Mouse (Mus musculus) hindbrain, embryonic 11.5 days (tissue): ENCODE results near the gene Mis18a. TPM values are rescaled to one million over a fixed set of nuclear protein-coding genes. Genes with fewer than 3 reads are reported as not detected.

ENCODE experiments used
- ATAC-seq: fragments of 200-750 bp; cut with Nextera tagmentation; 2 replicates; pipeline ENCODE4 v1.8.0; 2017; ENCODE audit warnings: mild to moderate bottlenecking, moderate TSS enrichment, moderate library complexity; ENCODE audit not compliant: low FRiP score
- DNase-seq: peaks from one replicate; pipeline ENCODE4 v3.0.0-alpha.2; 2015; ENCODE audit warnings: low spot score
- H3K27ac ChIP-seq: fragments of 300-500 bp; sonication (generic); 2 replicates; pipeline ENCODE4 v1.5.1; 2014; ENCODE audit warnings: mild to moderate bottlenecking, low read depth, low read length
- H3K27me3 ChIP-seq: fragments of 300-500 bp; sonication (generic); 2 replicates; pipeline ENCODE4 v1.6.1; 2014; ENCODE audit warnings: mild to moderate bottlenecking, low read length, moderate library complexity, mixed read lengths; ENCODE audit not compliant: control insufficient read depth, insufficient read depth
- H3K36me3 ChIP-seq: fragments of 300-500 bp; sonication (generic); 2 replicates; pipeline ENCODE4 v1.6.1; 2014; ENCODE audit warnings: mild to moderate bottlenecking, low read length, moderate library complexity, mixed read lengths; ENCODE audit not compliant: control insufficient read depth, insufficient read depth
- H3K4me1 ChIP-seq: fragments of 300-500 bp; sonication (generic); replicated peaks from 2 replicates; pipeline ENCODE4 v1.6.1; 2014; ENCODE audit warnings: low read length, mixed read lengths; ENCODE audit not compliant: control insufficient read depth, insufficient read depth
- H3K4me2 ChIP-seq: fragments of 300-500 bp; sonication (generic); replicated peaks from 2 replicates; pipeline ENCODE4 v1.6.1; 2014; ENCODE audit warnings: mild to moderate bottlenecking, low read depth, low read length
- H3K4me3 ChIP-seq: fragments of 300-500 bp; sonication (generic); 2 replicates; pipeline ENCODE4 v1.5.1; 2014; ENCODE audit warnings: low read depth, low read length
- H3K9ac ChIP-seq: fragments of 300-500 bp; sonication (generic); 2 replicates; pipeline ENCODE4 v1.6.1; 2014; ENCODE audit warnings: low read depth, low read length
- H3K9me3 ChIP-seq: fragments of 300-500 bp; sonication (generic); 2 replicates; pipeline ENCODE4 v1.6.1; 2016; ENCODE audit warnings: low read length; ENCODE audit not compliant: control insufficient read depth
- WGBS: fragments of 180-500 bp; shearing (Covaris S2); extraction: QIAGEN DNeasy Blood & Tissue Kit; methylation state at CpG from one replicate; pipeline ENCODE4 v1.1.7; 2014; 5-methylcytosine and 5-hydroxymethylcytosine counted together
- polyA plus RNA-seq: library from polyadenylated mRNA; unstranded; fragments of >200 nt; fragmentation: Nextera tagmentation; extraction: Ambion mirVana; gene quantifications from 2 replicates; pipeline ENCODE4 v1.2.1, GENCODE M21; 2014

The Mis18a gene
- polyA plus RNA-seq, 1 experiment from 2014 or later = 82.9 TPM

DNA sequence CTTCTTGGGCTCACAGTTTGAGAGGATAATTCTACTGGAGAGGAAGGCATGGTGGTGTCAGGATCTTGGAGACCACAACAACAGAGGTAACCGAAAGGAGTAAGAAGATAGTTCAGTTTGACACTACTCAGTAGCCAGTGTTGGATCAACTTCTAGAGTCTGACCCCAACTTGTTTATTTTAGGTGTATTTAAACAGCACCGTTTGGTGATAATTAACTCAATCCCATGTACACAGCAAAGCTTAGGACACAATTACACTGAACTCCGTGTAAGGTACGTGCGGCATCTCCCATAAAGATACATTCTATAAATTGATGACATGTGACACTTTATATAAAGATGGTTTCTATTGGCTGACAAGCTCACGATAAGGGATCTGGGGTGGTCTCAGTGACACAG lies 52.6 kb downstream of the Mis18a start:
- no peak for ATAC-seq
- DNase-seq = no peak
- Histone ChIP-seq H3K27ac (no peak overlapping the region), H3K4me2 (no peak overlapping the region), H3K36me3 (no peaks in the 10 kb centered on the region), H3K4me1 (no peaks in the 10 kb centered on the region), H3K9me3 (no peaks in the 10 kb centered on the region), H3K9ac (no peak overlapping the region), H3K4me3 (no peak overlapping the region), H3K27me3 (no peaks in the 10 kb centered on the region)
- WGBS = 93% methylated on average over 6 of the region's 6 CpGs

- Histone ChIP-seq H3K9me3 (no peaks in the 10 kb centered on the region), H3K4me3 (no peak overlapping the region), H3K4me1 (no peaks in the 10 kb centered on the region), H3K9ac (no peak overlapping the region), H3K27me3 (no peaks in the 10 kb centered on the region), H3K36me3 (no peaks in the 10 kb centered on the region), H3K4me2 (no peak overlapping the region), H3K27ac (no peak overlapping the region)
- no peak for DNase-seq
- 89% methylated on average over 21 of the region's 21 CpGs for WGBS
- no peak for ATAC-seq
These were observed 53.5 kb downstream of the Mis18a start for GRCm38 (mm10) chr16:90673507-90674354.

Other genes starting within 250 kb of the Mis18a start
- gene Mrap, start 10.8 kb upstream of the Mis18a start, polyA plus RNA-seq = 0.43 and 0.49 TPM in 2 replicates
- 13.2 and 14.4 TPM in 2 replicates for gene Urb1, start 83.0 kb upstream of the Mis18a start, polyA plus RNA-seq
- 1.3 and 1.9 TPM in 2 replicates for gene Eva1c, start 99.3 kb upstream of the Mis18a start, polyA plus RNA-seq
- gene Cfap298, start 207.7 kb upstream of the Mis18a start, polyA plus RNA-seq = 53.1 and 57.3 TPM in 2 replicates